Mouse (Mus musculus) liver, postnatal 0 days (tissue): ENCODE data around the gene AL731706.1.

Source experiments
- CTCF ChIP-seq: sonication (generic); IDR thresholded peaks from 2 replicates; pipeline ENCODE4 v1.5.1; 2016; ENCODE audit warnings: antibody characterized with exemption, low read depth
- EP300 ChIP-seq: IDR thresholded peaks from 2 replicates; pipeline ENCODE4 v1.6.1; 2016; ENCODE audit warnings: antibody characterized with exemption, low read depth, mild to moderate bottlenecking

DNA sequence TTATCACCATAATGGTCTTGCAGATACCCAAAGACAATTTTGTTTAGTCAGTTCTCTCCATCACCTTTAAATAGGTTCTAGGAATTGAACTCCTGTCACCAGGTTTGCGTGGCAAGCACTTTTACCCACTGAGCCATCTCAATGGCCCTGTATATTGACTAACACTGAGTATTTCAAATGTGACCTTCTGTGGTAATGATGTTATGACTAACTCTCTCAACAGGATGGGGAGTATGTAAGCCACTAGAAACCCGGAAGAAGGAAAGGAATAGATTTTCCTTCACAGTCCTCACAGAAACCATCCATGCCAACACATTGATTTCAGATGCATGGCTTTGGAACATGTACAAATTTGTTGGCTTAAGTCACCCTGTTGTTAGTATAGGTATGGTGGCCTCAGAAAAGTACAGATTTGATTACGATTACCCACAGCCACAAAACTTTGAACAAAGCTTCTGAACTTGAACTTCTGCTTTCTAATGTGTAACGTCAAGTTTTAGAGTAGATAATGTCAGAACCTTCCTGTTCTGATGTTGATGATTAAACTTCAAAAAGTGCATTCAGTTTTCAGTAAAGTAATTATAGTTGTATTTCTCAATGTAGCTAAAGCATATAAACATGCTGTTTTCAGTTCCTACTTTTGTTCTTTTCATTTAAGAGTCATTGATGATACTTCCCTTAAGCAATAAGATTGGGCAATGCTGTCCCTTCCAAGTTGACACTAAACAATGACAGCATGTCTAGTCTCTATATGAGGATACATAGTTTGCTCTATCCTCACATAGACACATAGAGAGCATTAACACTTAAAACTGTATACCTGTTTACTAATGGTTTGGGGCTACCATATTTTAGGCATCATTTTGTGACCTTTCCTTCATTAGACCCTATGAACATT, 45.5 kb upstream of the AL731706.1 start:
- TF ChIP-seq CTCF (no peak), EP300 (0 out of 2 replicates have a peak, but pooled peaks have one; percentile 16)
